In genomic region chr13:73508817-73509550, GRCm38 (mm10) we compare ENCODE assay signal across 17 mouse cellular contexts. TPM values are rescaled to one million over a fixed set of nuclear protein-coding genes. Genes with fewer than 3 reads are reported as not detected.
A peak's percentile ranks its signal among the peaks of the same experiment; 100 is the strongest.
DNase-seq lines count a peak whose midpoint lies in the region; ATAC-seq and TF ChIP-seq lines count a peak whose summit lies in the region.
"Had no signal": no experiment of that assay in that cellular context is flagged by ENCODE, and none has a peak within 500 bp of the region (broad histone marks: within the 10 kb centered on the region; RNA-seq: fewer than 3 reads in every experiment).

No protein-coding gene starts in this region.

- H3K4me1 ChIP-seq in heart, embryonic 10.5 days, result no peaks in the 10 kb centered on the region
- 0 out of 2 replicates have a peak, but pooled peaks cover 3% of the 10 kb centered on the region for H3K4me1 ChIP-seq in heart, embryonic 11.5 days (ENCODE audit: control insufficient read depth, insufficient read depth, low read length)
- no peaks in the 10 kb centered on the region for H3K4me1 ChIP-seq in lung, embryonic 14.5 days (ENCODE audit: insufficient read depth)
- H3K4me1 ChIP-seq in lung, adult 2 months (ENCODE audit: control insufficient read depth, insufficient read depth, low read length), result peaks cover 11% of the 10 kb centered on the region
- H3K4me1 ChIP-seq: hindbrain, embryonic 10.5 days; midbrain, embryonic 15.5 days had no signal

- peak; percentile 26 to 59 for DNase-seq in adrenal gland, adult (ENCODE audit: inconsistent age in 2 of 2, low spot score in 1 of 2)
- no peak for DNase-seq in adrenal gland, postnatal 10 days
- DNase-seq in heart, embryonic 10.5 days (ENCODE audit: low spot score), result peak; percentile 72
- peak; percentile 16 for DNase-seq in lung, embryonic 14.5 days
- DNase-seq in lung, adult 2 months, result no peak
- DNase-seq in testis, postnatal 10 days (ENCODE audit: low spot score), result no peak
- DNase-seq in right cerebral cortex, postnatal 14 days, result no peak
- DNase-seq: layer of hippocampus, postnatal 36 days had no signal

- no peak overlapping the region for H3K9ac ChIP-seq in heart, embryonic 11.5 days (ENCODE audit: low read depth, low read length)
- no peak overlapping the region for H3K9ac ChIP-seq in lung, embryonic 14.5 days
- H3K9ac ChIP-seq: midbrain, embryonic 15.5 days had no signal

- no peak for TF ChIP-seq CTCF in lung, embryonic 14.5 days (IDR thresholded peaks at IDR 0.05; ENCODE audit: low read depth)
- no peak for TF ChIP-seq CTCF in lung, adult 2 months (IDR thresholded peaks at IDR 0.05; ENCODE audit: insufficient read depth, low read length)

- peaks cover 62% of the 10 kb centered on the region for H3K36me3 ChIP-seq in heart, embryonic 10.5 days
- peaks cover 11% of the 10 kb centered on the region for H3K36me3 ChIP-seq in heart, embryonic 11.5 days (ENCODE audit: control insufficient read depth, insufficient read depth, low read length)
- peaks cover 85% of the 10 kb centered on the region for H3K36me3 ChIP-seq in lung, embryonic 14.5 days (ENCODE audit: insufficient read depth)

- no peak overlapping the region for H3K4me3 ChIP-seq in heart, embryonic 10.5 days
- H3K4me3 ChIP-seq in heart, embryonic 11.5 days (ENCODE audit: low read depth, low read length), result no peak overlapping the region
- no peak overlapping the region for H3K4me3 ChIP-seq in lung, embryonic 14.5 days (ENCODE audit: low read depth, low read length)
- H3K4me3 ChIP-seq in lung, adult 2 months (replicated peaks; ENCODE audit: extremely low read depth, low read depth, low read length), result no peak overlapping the region
- H3K4me3 ChIP-seq: hindbrain, embryonic 10.5 days; midbrain, embryonic 15.5 days had no signal

- H3K27me3 ChIP-seq in heart, embryonic 10.5 days (ENCODE audit: insufficient read depth, poor library complexity, severe bottlenecking), result no peaks in the 10 kb centered on the region
- H3K27me3 ChIP-seq in heart, embryonic 11.5 days (ENCODE audit: control insufficient read depth, insufficient read depth, low read length), result no peaks in the 10 kb centered on the region
- no peaks in the 10 kb centered on the region for H3K27me3 ChIP-seq in lung, embryonic 14.5 days (ENCODE audit: insufficient read depth, low read length)
- H3K27me3 ChIP-seq: CH12.LX; midbrain, embryonic 15.5 days had no signal

- H3K9me3 ChIP-seq in heart, embryonic 10.5 days, result no peaks in the 10 kb centered on the region
- H3K9me3 ChIP-seq in heart, embryonic 11.5 days (replicated peaks; ENCODE audit: control insufficient read depth, low read length), result no peaks in the 10 kb centered on the region
- no peaks in the 10 kb centered on the region for H3K9me3 ChIP-seq in lung, embryonic 14.5 days (ENCODE audit: low read depth, low read length)
- H3K9me3 ChIP-seq: hindbrain, embryonic 10.5 days; midbrain, embryonic 15.5 days had no signal

- TF ChIP-seq POLR2A in lung, adult 2 months (IDR thresholded peaks at IDR 0.05; ENCODE audit: borderline replicate concordance, extremely low read depth, low read depth, low read length), result no peak

- no peak overlapping the region for H3K4me2 ChIP-seq in heart, embryonic 11.5 days
- no peak overlapping the region for H3K4me2 ChIP-seq in lung, embryonic 14.5 days
- H3K4me2 ChIP-seq: midbrain, embryonic 15.5 days had no signal

- ATAC-seq in heart, embryonic 11.5 days (replicated peaks; ENCODE audit: insufficient number of reproducible peaks, low FRiP score, low TSS enrichment), result no peak
- ATAC-seq in lung, embryonic 14.5 days (ENCODE audit: insufficient read depth), result no peak
- ATAC-seq: intestine, postnatal 0 days; midbrain, embryonic 15.5 days had no signal

- no peak overlapping the region for H3K27ac ChIP-seq in heart, embryonic 10.5 days
- no peak overlapping the region; the same call in 1 of the 2 replicates for H3K27ac ChIP-seq in heart, embryonic 11.5 days (ENCODE audit: low read depth, low read length)
- no peak overlapping the region for H3K27ac ChIP-seq in lung, embryonic 14.5 days (ENCODE audit: low read depth)
- H3K27ac ChIP-seq: hindbrain, embryonic 10.5 days; midbrain, embryonic 15.5 days had no signal

- WGBS in heart, embryonic 10.5 days, result 84% methylated on average over 8 of the region's 8 CpGs
- WGBS in heart, embryonic 11.5 days (ENCODE audit: insufficient replicate concordance), result 79% methylated on average over 8 of the region's 8 CpGs
- 87% methylated on average over 8 of the region's 8 CpGs for WGBS in lung, embryonic 14.5 days
- WGBS in lung, adult 2 months, result 63% methylated on average over 8 of the region's 8 CpGs

RNA-seq across cellular contexts. Expression of gene Slc6a3, which starts 27.6 kb away (rescaled TPM):
- not detected for total RNA-seq in adrenal gland, postnatal 10 days (2021)
- polyA plus RNA-seq in heart, embryonic 10.5 days (2016; fragmentation: Nextera tagmentation; extraction: Ambion mirVana), result 0.07 and 0.11 TPM in 2 replicates
- 0.28 TPM in 1 of 2 replicates, not detected in the other for polyA plus RNA-seq in heart, embryonic 11.5 days (2014; fragmentation: Nextera tagmentation; extraction: Ambion mirVana)
- polyA plus RNA-seq in lung, embryonic 14.5 days (2014; fragmentation: Nextera tagmentation; extraction: Ambion mirVana), result 0.14 and 0.24 TPM in 2 replicates
- 0.10 and 0.12 TPM in 2 replicates for polyA plus RNA-seq in lung, adult 2 months (2012; rRNA removed)
- total RNA-seq: adrenal gland, postnatal 36 days; CH12.LX; megakaryocyte progenitor cell, adult 5-6 weeks had no signal
- polyA plus RNA-seq: gonadal fat pad, adult 2 months; neural tube, embryonic 11.5 days had no signal

RNA-seq across cellular contexts. Expression of gene Lpcat1, which starts 42.0 kb away (rescaled TPM):
- 10 to 100 TPM; 17.0 to 20.4 TPM for total RNA-seq in adrenal gland, postnatal 10 days (2021)
- polyA plus RNA-seq in heart, embryonic 10.5 days (2016; fragmentation: Nextera tagmentation; extraction: Ambion mirVana), result 31.9 and 39.6 TPM in 2 replicates
- polyA plus RNA-seq in heart, embryonic 11.5 days (2014; fragmentation: Nextera tagmentation; extraction: Ambion mirVana), result 26.0 and 26.6 TPM in 2 replicates
- polyA plus RNA-seq in lung, embryonic 14.5 days (2014; fragmentation: Nextera tagmentation; extraction: Ambion mirVana), result 81.8 and 85.3 TPM in 2 replicates
- 408 and 425 TPM in 2 replicates for polyA plus RNA-seq in lung, adult 2 months (2012; rRNA removed)

Comparison
In these comparisons a context has a peak if more than half of its experiments do, and no peak if none do; other contexts are left out.
1. DNase-seq: peak in adrenal gland, adult (2 of 2), heart, embryonic 10.5 days (single experiment) and lung, embryonic 14.5 days (single experiment); none in adrenal gland, postnatal 10 days (single experiment), lung, adult 2 months (single experiment), testis, postnatal 10 days (single experiment) and right cerebral cortex, postnatal 14 days (single experiment).